ENCODE assay signal across 9 mouse cellular contexts in genomic region chr13:112330919-112331681, GRCm38 (mm10). TPM values are rescaled to one million over a fixed set of nuclear protein-coding genes. Genes with fewer than 3 reads are reported as not detected.
DNase-seq lines count a peak whose midpoint lies in the region; ATAC-seq lines count a peak whose summit lies in the region.
"Had no signal": no experiment of that assay in that cellular context is flagged by ENCODE, and none has a peak within 500 bp of the region (broad histone marks: within the 10 kb centered on the region; RNA-seq: fewer than 3 reads in every experiment).

No protein-coding gene starts in this region.

- intact Hi-C loops in heart, postnatal 25 days (cut with DNase I) = no loop called here

- no peak overlapping the region for H3K27ac ChIP-seq in heart, embryonic 11.5 days (ENCODE audit: low read depth, low read length)
- peak overlapping the region; percentile 58 for H3K27ac ChIP-seq in heart, embryonic 15.5 days
- H3K27ac ChIP-seq in limb, embryonic 13.5 days = peak overlapping the region; percentile 89

- no peak for DNase-seq in heart, postnatal 25 days (ENCODE audit: low spot score)
- peak; percentile 55 for DNase-seq in embryo, embryonic 11 days
- peak; percentile 51 for DNase-seq in testis, postnatal 14 days (ENCODE audit: low spot score)
- no peak for DNase-seq in ovary, postnatal 14 days (ENCODE audit: low spot score)
- no peak for DNase-seq in spleen, postnatal 4 days (ENCODE audit: low spot score in 2 of 2)

- WGBS in heart, embryonic 11.5 days (ENCODE audit: insufficient replicate concordance) = 49% methylated on average over 8 of the region's 8 CpGs
- 45% methylated on average over 8 of the region's 8 CpGs for WGBS in heart, embryonic 15.5 days
- WGBS in limb, embryonic 13.5 days = 27% methylated on average over 8 of the region's 8 CpGs

- H3K27me3 ChIP-seq in heart, embryonic 11.5 days (ENCODE audit: control insufficient read depth, insufficient read depth, low read length) = no peaks in the 10 kb centered on the region
- no peaks in the 10 kb centered on the region for H3K27me3 ChIP-seq in heart, embryonic 15.5 days
- no peaks in the 10 kb centered on the region for H3K27me3 ChIP-seq in limb, embryonic 13.5 days

- ATAC-seq in heart, embryonic 11.5 days (replicated peaks; ENCODE audit: insufficient number of reproducible peaks, low FRiP score, low TSS enrichment) = 0 out of 2 replicates have a peak, but pooled peaks have one; percentile 27
- peak; percentile 66 for ATAC-seq in heart, embryonic 15.5 days (replicated peaks; ENCODE audit: insufficient number of reproducible peaks, insufficient read depth, low FRiP score, low read depth)
- peak; percentile 95 for ATAC-seq in limb, embryonic 13.5 days (ENCODE audit: low FRiP score, low read depth)

- H3K4me2 ChIP-seq in heart, embryonic 11.5 days = no peak overlapping the region
- H3K4me2 ChIP-seq in heart, embryonic 15.5 days = no peak overlapping the region
- H3K4me2 ChIP-seq in limb, embryonic 13.5 days (replicated peaks) = peak overlapping the region; percentile 42

- no peaks in the 10 kb centered on the region for H3K36me3 ChIP-seq in heart, embryonic 11.5 days (ENCODE audit: control insufficient read depth, insufficient read depth, low read length)
- H3K36me3 ChIP-seq in heart, embryonic 15.5 days = no peaks in the 10 kb centered on the region
- no peaks in the 10 kb centered on the region for H3K36me3 ChIP-seq in limb, embryonic 13.5 days
- H3K36me3 ChIP-seq: G1E had no signal

- H3K4me1 ChIP-seq in heart, embryonic 11.5 days (ENCODE audit: control insufficient read depth, insufficient read depth, low read length) = peaks cover 13% of the 10 kb centered on the region
- H3K4me1 ChIP-seq in heart, embryonic 15.5 days (replicated peaks) = peaks cover 16% of the 10 kb centered on the region
- H3K4me1 ChIP-seq in limb, embryonic 13.5 days = peaks cover 54% of the 10 kb centered on the region

- no peaks in the 10 kb centered on the region for H3K9me3 ChIP-seq in heart, embryonic 11.5 days (replicated peaks; ENCODE audit: control insufficient read depth, low read length)
- H3K9me3 ChIP-seq in heart, embryonic 15.5 days (replicated peaks) = no peaks in the 10 kb centered on the region
- H3K9me3 ChIP-seq in limb, embryonic 13.5 days = no peaks in the 10 kb centered on the region
- H3K9me3 ChIP-seq: G1E had no signal

- H3K4me3 ChIP-seq in heart, embryonic 11.5 days (ENCODE audit: low read depth, low read length) = no peak overlapping the region
- H3K4me3 ChIP-seq in heart, embryonic 15.5 days = no peak overlapping the region
- H3K4me3 ChIP-seq in limb, embryonic 13.5 days = peak overlapping the region; percentile 6; the same call in 1 of the 2 replicates

- no peak overlapping the region for H3K9ac ChIP-seq in heart, embryonic 11.5 days (ENCODE audit: low read depth, low read length)
- no peak overlapping the region for H3K9ac ChIP-seq in heart, embryonic 15.5 days
- H3K9ac ChIP-seq in limb, embryonic 13.5 days = no peak overlapping the region

RNA-seq across cellular contexts. Expression of gene Ankrd55, which starts 42.8 kb away (rescaled TPM):
- polyA plus RNA-seq in heart, embryonic 11.5 days (2014; fragmentation: Nextera tagmentation; extraction: Ambion mirVana) = 0.14 and 0.63 TPM in 2 replicates
- under 1 TPM; 0.25 to 0.34 TPM for total RNA-seq in heart, postnatal 25 days (2021)
- polyA plus RNA-seq in heart, embryonic 15.5 days (2015; fragmentation: Nextera tagmentation; extraction: Ambion mirVana) = 0.09 and 0.13 TPM in 2 replicates
- polyA plus RNA-seq in limb, embryonic 13.5 days (2015; fragmentation: Nextera tagmentation; extraction: Ambion mirVana) = 1.8 TPM in 2 replicates
- polyA plus RNA-seq: G1E had no signal

Comparison
In these comparisons a context has a peak if more than half of its experiments do, and no peak if none do; other contexts are left out.
1. ATAC-seq: peak in every context shown above with its lines; median percentile 95 in limb, embryonic 13.5 days; 66 in heart, embryonic 15.5 days; 27 in heart, embryonic 11.5 days.
2. DNase-seq: peak in embryo, embryonic 11 days (single experiment) and testis, postnatal 14 days (single experiment); none in heart, postnatal 25 days (single experiment), ovary, postnatal 14 days (single experiment) and spleen, postnatal 4 days (0 of 2).